Mouse (Mus musculus) ES-Bruce4 (cell line): ENCODE data around the gene Ccdc136.

Experiments used
- CTCF ChIP-seq: IDR thresholded peaks from one replicate; pipeline ENCODE4 v1.8.1; 2011; ENCODE audit warnings: low read depth, low read length
- POLR2A ChIP-seq: IDR thresholded peaks from one replicate; pipeline ENCODE4 v1.8.1; 2011; ENCODE audit warnings: low read length; ENCODE audit not compliant: insufficient read depth

- no peak for TF ChIP-seq CTCF
- TF ChIP-seq POLR2A = no peak
Observed at GRCm38 (mm10) chr6:29391802-29392201, 4.3 kb upstream of the Ccdc136 start.
